Mouse (Mus musculus): Measurements from ENCODE around the gene Lrit3. TPM values are rescaled to one million over a fixed set of nuclear protein-coding genes. Genes with fewer than 3 reads are reported as not detected.

Lrit3 gene
- total RNA-seq, 1 experiment = not detected

DNA sequence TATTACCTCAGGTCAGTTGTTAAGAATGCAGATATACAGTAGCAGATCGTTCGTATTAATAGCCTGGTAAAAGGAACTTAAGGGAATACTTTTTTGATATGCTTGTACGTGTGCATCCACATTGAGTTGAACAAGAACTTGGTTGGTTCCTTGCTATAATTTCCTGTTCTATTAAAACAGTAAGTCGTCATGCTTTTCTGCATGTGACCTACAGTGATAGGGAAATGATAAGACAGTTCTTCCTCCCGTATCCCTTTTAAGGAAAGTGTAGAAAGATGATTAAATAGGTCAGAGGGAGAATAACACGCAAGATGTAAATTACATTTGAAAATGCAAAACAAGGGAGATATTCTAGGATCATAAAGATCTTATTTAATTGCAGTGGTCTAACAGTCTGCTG lies 33.1 kb upstream of the Lrit3 start:
- in situ Hi-C loops (cut with MboI; ENCODE audit: low sequenced_read_pairs in 2 of 2, unreplicated experiment in 2 of 2) = no loop called here

DNA sequence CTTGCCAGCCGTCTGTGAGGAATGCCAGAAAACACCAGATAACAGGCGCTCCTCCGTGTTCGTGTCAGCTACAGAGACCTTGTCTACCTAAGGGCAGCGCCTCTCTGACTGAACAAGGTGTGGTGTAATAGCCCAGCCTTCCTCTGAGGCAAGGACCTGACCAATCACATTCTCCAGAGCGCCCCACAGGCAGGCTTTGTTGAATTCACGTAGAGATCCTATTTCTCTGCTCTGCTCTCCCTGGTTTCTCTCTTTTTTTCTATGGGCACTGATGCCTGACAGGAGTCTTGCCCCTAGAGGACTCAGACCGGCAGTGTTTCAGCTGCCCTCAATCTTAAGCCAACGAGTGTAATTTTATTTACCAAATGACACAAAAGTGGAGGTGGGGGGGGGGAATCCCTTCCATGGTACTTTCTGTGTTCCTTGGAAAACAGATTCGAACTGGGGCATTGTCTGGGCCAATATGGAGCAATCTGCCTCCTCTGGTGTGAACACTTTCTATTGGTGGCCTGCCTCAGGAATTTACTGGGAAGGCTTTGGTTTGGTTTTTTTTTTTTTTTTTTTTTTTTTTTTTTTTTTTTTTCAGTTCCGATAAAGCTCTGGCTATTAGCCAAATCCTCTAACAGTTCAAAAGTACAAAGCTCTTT lies 32.3 kb upstream of the Lrit3 start:
- no peak overlapping the region for H3K4me3 ChIP-seq (ENCODE audit: insufficient read depth in 1 of 2, low read depth in 1 of 2, low read length in 2 of 2, poor library complexity in 1 of 2, severe bottlenecking in 1 of 2)
- DNase-seq (ENCODE audit: low read depth, low spot score) = no peak
- H3K27ac ChIP-seq (ENCODE audit: insufficient read depth, low read depth, low read length, poor library complexity, severe bottlenecking) = no peak overlapping the region
- in situ Hi-C loops (cut with MboI; ENCODE audit: low sequenced_read_pairs in 2 of 2, unreplicated experiment in 2 of 2) = no loop called here
- H3K4me1 ChIP-seq (ENCODE audit: control insufficient read depth in 2 of 2, insufficient read depth in 2 of 2, low read length in 2 of 2, poor library complexity in 1 of 2) = 0 out of 4 replicates have a peak, but pooled peaks cover 0 to 2% of the 10 kb centered on the region in 2 experiments
- TF ChIP-seq ZNF384 (IDR thresholded peaks at IDR 0.05; ENCODE audit: low read depth, low read length) (0 out of 2 replicates have a peak, but pooled peaks have one; percentile 19), ZC3H11A (IDR thresholded peaks at IDR 0.05; ENCODE audit: borderline replicate concordance, low read depth, low read length) (no peak)
- H3K36me3 ChIP-seq (ENCODE audit: control insufficient read depth, insufficient read depth, low read length, poor library complexity, severe bottlenecking) = no peaks in the 10 kb centered on the region
- no peak overlapping the region for H3K9ac ChIP-seq (ENCODE audit: insufficient read depth, low read depth, low read length, poor library complexity, severe bottlenecking)
- no peaks in the 10 kb centered on the region for H3K9me3 ChIP-seq (ENCODE audit: control insufficient read depth, insufficient read depth, low read depth, low read length)

More for the DNA sequence above, 33.1 kb upstream of the Lrit3 start:
- no peak overlapping the region for H3K27ac ChIP-seq (ENCODE audit: insufficient read depth, low read depth, low read length, poor library complexity, severe bottlenecking)
- no peaks in the 10 kb centered on the region for H3K36me3 ChIP-seq (ENCODE audit: control insufficient read depth, insufficient read depth, low read length, poor library complexity, severe bottlenecking)
- DNase-seq (ENCODE audit: low read depth, low spot score) = no peak
- H3K4me1 ChIP-seq (ENCODE audit: control insufficient read depth in 2 of 2, insufficient read depth in 2 of 2, low read length in 2 of 2, poor library complexity in 1 of 2) = 0 out of 4 replicates have a peak, but pooled peaks cover 0 to 2% of the 10 kb centered on the region in 2 experiments
- TF ChIP-seq CHD2 (IDR thresholded peaks at IDR 0.05; ENCODE audit: low read depth, low read length) = no peak
- TF ChIP-seq ZC3H11A (IDR thresholded peaks at IDR 0.05; ENCODE audit: borderline replicate concordance, low read depth, low read length) = no peak
- no peak for TF ChIP-seq ZNF384 (IDR thresholded peaks at IDR 0.05; ENCODE audit: low read depth, low read length)
- TF ChIP-seq HCFC1 (IDR thresholded peaks at IDR 0.05; ENCODE audit: borderline replicate concordance, insufficient read depth, low read length) = no peak
- no peak for TF ChIP-seq MAFK (IDR thresholded peaks at IDR 0.05; ENCODE audit: insufficient read depth, low read depth, low read length)
- no peak overlapping the region for H3K4me3 ChIP-seq (ENCODE audit: insufficient read depth in 1 of 2, low read depth in 1 of 2, low read length in 2 of 2, poor library complexity in 1 of 2, severe bottlenecking in 1 of 2)
- H3K9me3 ChIP-seq (ENCODE audit: control insufficient read depth, insufficient read depth, low read depth, low read length) = no peaks in the 10 kb centered on the region
- H3K9ac ChIP-seq (ENCODE audit: insufficient read depth, low read depth, low read length, poor library complexity, severe bottlenecking) = no peak overlapping the region

DNA sequence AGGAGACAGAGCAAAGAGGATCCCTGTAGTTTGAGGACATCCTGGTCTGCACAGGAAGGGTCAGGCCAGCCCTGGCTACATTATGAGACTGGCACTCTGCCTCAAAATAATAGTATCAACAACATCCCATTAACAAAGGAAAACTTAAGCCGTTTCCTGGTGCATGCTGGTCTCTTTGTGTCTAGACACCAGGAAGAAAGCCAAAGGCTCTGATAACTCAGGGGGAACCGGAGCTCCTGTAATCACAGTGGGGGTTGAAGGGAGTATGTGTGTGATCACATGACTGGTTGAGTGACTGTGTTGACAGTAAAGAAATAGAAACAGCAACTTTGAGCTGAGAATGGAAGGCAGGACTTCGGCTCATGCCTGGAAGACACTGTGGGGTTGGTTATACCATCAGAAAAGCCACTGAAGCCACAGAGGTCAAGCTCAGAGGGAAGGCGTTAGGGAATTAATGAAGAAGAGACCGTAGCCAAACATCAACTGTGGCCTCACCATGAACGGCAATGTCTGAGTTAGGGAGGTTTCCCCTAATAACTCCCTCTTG lies 31.6 kb upstream of the Lrit3 start, which contains the start of gene Cfi:
Cfi (plus strand) TSS at position 497 of the 547 bp plus-strand sequence.
- in situ Hi-C loops (cut with MboI; ENCODE audit: low sequenced_read_pairs in 2 of 2, unreplicated experiment in 2 of 2) = no loop called here
- Histone ChIP-seq H3K4me3 (ENCODE audit: insufficient read depth in 1 of 2, low read depth in 1 of 2, low read length in 2 of 2, poor library complexity in 1 of 2, severe bottlenecking in 1 of 2) (no peak within 1 kb of the TSS), H3K4me1 (ENCODE audit: control insufficient read depth in 2 of 2, insufficient read depth in 2 of 2, low read length in 2 of 2, poor library complexity in 1 of 2) (0 out of 4 replicates have a peak, but pooled peaks cover 0 to 2% of the 10 kb centered on the region in 2 experiments), H3K27ac (ENCODE audit: insufficient read depth, low read depth, low read length, poor library complexity, severe bottlenecking) (no peak within 1 kb of the TSS), H3K36me3 (ENCODE audit: control insufficient read depth, insufficient read depth, low read length, poor library complexity, severe bottlenecking) (no peaks in the 10 kb centered on the region), H3K9me3 (ENCODE audit: control insufficient read depth, insufficient read depth, low read depth, low read length) (no peaks in the 10 kb centered on the region), H3K9ac (ENCODE audit: insufficient read depth, low read depth, low read length, poor library complexity, severe bottlenecking) (no peak within 1 kb of the TSS)
- no peak for DNase-seq (ENCODE audit: low read depth, low spot score)
- TF ChIP-seq ZNF384 (IDR thresholded peaks at IDR 0.05; ENCODE audit: low read depth, low read length) (no peak), MAFK (IDR thresholded peaks at IDR 0.05; ENCODE audit: insufficient read depth, low read depth, low read length) (no peak), ZC3H11A (IDR thresholded peaks at IDR 0.05; ENCODE audit: borderline replicate concordance, low read depth, low read length) (no peak), CHD2 (IDR thresholded peaks at IDR 0.05; ENCODE audit: low read depth, low read length) (no peak), HCFC1 (IDR thresholded peaks at IDR 0.05; ENCODE audit: borderline replicate concordance, insufficient read depth, low read length) (no peak)

DNA sequence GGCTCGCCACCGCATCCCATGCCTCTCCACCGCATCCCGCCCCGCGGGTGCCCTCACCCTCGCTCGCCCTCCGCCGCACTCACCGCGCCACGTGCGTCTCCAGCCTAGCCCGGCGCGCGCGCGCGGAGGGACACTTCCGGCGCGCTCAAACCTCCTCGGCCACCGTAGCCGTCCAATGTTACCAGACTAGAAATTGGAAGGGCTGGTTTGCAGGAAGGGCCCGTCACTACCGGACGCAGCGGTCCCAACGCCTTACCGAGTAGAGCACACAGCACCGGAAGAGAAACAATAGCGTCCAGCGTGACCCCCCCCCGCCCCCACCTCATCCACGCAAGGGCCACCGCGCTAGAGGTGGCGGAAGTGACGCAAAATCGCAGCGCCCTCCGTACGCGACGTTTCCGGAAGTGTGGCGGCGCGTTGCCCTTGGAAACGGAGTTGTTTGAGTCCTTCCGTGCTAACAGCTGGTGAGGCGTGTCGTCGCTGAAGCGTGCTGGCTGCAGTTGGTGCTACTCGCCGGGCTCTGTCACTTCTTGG lies 27.3 kb upstream of the Lrit3 start, which contains the start of gene Gar1:
Gar1 (minus strand) TSS at position 362 of the 534 bp plus-strand sequence.
- peak; percentile 95 for DNase-seq (ENCODE audit: low read depth, low spot score)
- H3K36me3 ChIP-seq (ENCODE audit: control insufficient read depth, insufficient read depth, low read length, poor library complexity, severe bottlenecking) = peaks cover 12% of the 10 kb centered on the region; the same call in 1 of the 2 replicates
- H3K4me1 ChIP-seq (ENCODE audit: control insufficient read depth in 2 of 2, insufficient read depth in 2 of 2, low read length in 2 of 2, poor library complexity in 1 of 2) = peaks cover 3 to 7% of the 10 kb centered on the region in 2 experiments; a peak in 2 of 4 replicates
- H3K9ac ChIP-seq (ENCODE audit: insufficient read depth, low read depth, low read length, poor library complexity, severe bottlenecking) = peak within 1 kb of the TSS; percentile 97
- in situ Hi-C loops (cut with MboI; ENCODE audit: low sequenced_read_pairs in 2 of 2, unreplicated experiment in 2 of 2) = no loop called here
- H3K4me3 ChIP-seq (ENCODE audit: insufficient read depth in 1 of 2, low read depth in 1 of 2, low read length in 2 of 2, poor library complexity in 1 of 2, severe bottlenecking in 1 of 2) = peak within 1 kb of the TSS; percentile 78 to 95
- TF ChIP-seq HCFC1 (IDR thresholded peaks at IDR 0.05; ENCODE audit: borderline replicate concordance, insufficient read depth, low read length) (peak; percentile 82), MAFK (IDR thresholded peaks at IDR 0.05; ENCODE audit: insufficient read depth, low read depth, low read length) (no peak)
- no peaks in the 10 kb centered on the region for H3K9me3 ChIP-seq (ENCODE audit: control insufficient read depth, insufficient read depth, low read depth, low read length)
- H3K27ac ChIP-seq (ENCODE audit: insufficient read depth, low read depth, low read length, poor library complexity, severe bottlenecking) = peak within 1 kb of the TSS; percentile 72
